Mouse (Mus musculus) olfactory bulb, adult 2 months (tissue): Measurements from ENCODE around the gene Akap9. TPM values are rescaled to one million over a fixed set of nuclear protein-coding genes. Genes with fewer than 3 reads are reported as not detected.
"Not testable (repeated sequence)": the region's sequence is repeated elsewhere in the genome, so short reads cannot be mapped to it uniquely, and the experiment has no call there.

ENCODE experiments used
- H3K27ac ChIP-seq: fragments of 200-500 bp; 2 replicates; pipeline ENCODE4 v1.5.1; 2012; ENCODE audit warnings: low read depth, low read length; ENCODE audit not compliant: insufficient read depth
- H3K4me1 ChIP-seq: fragments of 200-500 bp; 2 replicates; pipeline ENCODE4 v1.6.1; 2012; ENCODE audit warnings: low read length; ENCODE audit not compliant: control insufficient read depth, insufficient read depth
- H3K4me3 ChIP-seq: fragments of 200-500 bp; 2 replicates; pipeline ENCODE4 v1.5.1; 2012; ENCODE audit warnings: mild to moderate bottlenecking, low read depth, low read length, moderate library complexity; ENCODE audit not compliant: insufficient read depth
- CTCF ChIP-seq: fragments of 200-500 bp; IDR thresholded peaks from 2 replicates; pipeline ENCODE4 v1.5.1; 2012; ENCODE audit warnings: low read depth, mild to moderate bottlenecking, low read length, moderate library complexity; ENCODE audit not compliant: insufficient read depth
- POLR2A ChIP-seq: fragments of 200-500 bp; IDR thresholded peaks from 2 replicates; pipeline ENCODE4 v1.6.1; 2012; ENCODE audit warnings: mild to moderate bottlenecking, low read depth, low read length, moderate library complexity; ENCODE audit not compliant: insufficient read depth
- WGBS: fragments of 180-500 bp; shearing (Covaris S2); methylation state at CpG from one replicate; pipeline ENCODE4 v1.1.7; 2018; 5-methylcytosine and 5-hydroxymethylcytosine counted together
- polyA plus RNA-seq: library from polyadenylated mRNA; stranded (reverse); fragments of >200 nt; gene quantifications from 2 replicates; pipeline ENCODE4 v1.2.4, GENCODE M21; 2012; ENCODE audit warnings: low replicate concordance; ENCODE audit not compliant: missing spikeins, insufficient read depth, insufficient read length

Akap9 gene
- polyA plus RNA-seq, 1 experiment, result 166 TPM

- 92% methylated on average over 4 of the region's 4 CpGs for WGBS
- H3K27ac ChIP-seq, result no peak overlapping the region
- TF ChIP-seq POLR2A (no peak), CTCF (no peak)
- peaks cover 2% of the 10 kb centered on the region; the same call in 1 of the 2 replicates for H3K4me1 ChIP-seq
- no peak overlapping the region for H3K4me3 ChIP-seq
These were observed 173.2 kb downstream of the Akap9 start for GRCm38 (mm10) chr5:4101031-4101430.

- Histone ChIP-seq H3K27ac (no peak overlapping the region), H3K4me1 (peaks cover 2% of the 10 kb centered on the region; the same call in 1 of the 2 replicates), H3K4me3 (no peak overlapping the region)
- WGBS, result 93% methylated on average over 2 of the region's 2 CpGs
- TF ChIP-seq CTCF, result no peak
- TF ChIP-seq POLR2A, result no peak
These were observed 173.9 kb downstream of the Akap9 start for GRCm38 (mm10) chr5:4101770-4102169.

- Histone ChIP-seq H3K4me3 (peak overlapping the region; percentile 73), H3K4me1 (peaks cover 2% of the 10 kb centered on the region; the same call in 1 of the 2 replicates), H3K27ac (peak overlapping the region; percentile 86)
- no peak for TF ChIP-seq POLR2A
- no peak for TF ChIP-seq CTCF
- under 1% methylated on average over 41 of the region's 41 CpGs for WGBS
These were observed 175.9 kb downstream of the Akap9 start for GRCm38 (mm10) chr5:4103626-4104340.

GRCm38 (mm10) chr5:4104341-4105040 lies 176.6 kb downstream of the Akap9 start, which contains the start of gene Cyp51:
TSS of gene Cyp51 (minus strand) at chr5:4104746.
- under 1% methylated on average over 59 of the region's 59 CpGs for WGBS

GRCm38 (mm10) chr5:4105651-4106186 lies 177.9 kb downstream of the Akap9 start:
- WGBS, result 93% methylated on average over 2 of the region's 2 CpGs
- Histone ChIP-seq H3K27ac (no peak overlapping the region), H3K4me1 (no peaks in the 10 kb centered on the region), H3K4me3 (no peak overlapping the region)
- TF ChIP-seq POLR2A, result no peak
- no peak for TF ChIP-seq CTCF

More at GRCm38 (mm10) chr5:4104341-4105040, 176.6 kb downstream of the Akap9 start, which contains the start of gene Cyp51:
- Histone ChIP-seq H3K4me1 (0 out of 2 replicates have a peak, but pooled peaks cover under 1% of the 10 kb centered on the region), H3K4me3 (peak within 1 kb of the TSS; percentile 73), H3K27ac (peak within 1 kb of the TSS; percentile 100)
- peak; percentile 60 for TF ChIP-seq POLR2A
- no peak for TF ChIP-seq CTCF

GRCm38 (mm10) chr5:4107056-4107455 lies 179.2 kb downstream of the Akap9 start:
- not testable (repeated sequence) for H3K27ac ChIP-seq, H3K4me1 ChIP-seq, H3K4me3 ChIP-seq
- 69% methylated on average over 7 of the region's 7 CpGs for whole genome bisulfite sequencing

GRCm38 (mm10) chr5:4112570-4113098 lies 184.8 kb downstream of the Akap9 start:
- TF ChIP-seq CTCF (no peak), POLR2A (no peak)
- H3K4me3 ChIP-seq, result no peak overlapping the region
- H3K27ac ChIP-seq, result no peak overlapping the region
- WGBS, result 97% methylated on average over 5 of the region's 5 CpGs
- H3K4me1 ChIP-seq, result no peaks in the 10 kb centered on the region

Other genes with a start within 250 kb of the Akap9 start
- not detected in 2 replicates for gene Ankib1, start 125.1 kb upstream of the Akap9 start, polyA plus RNA-seq
- gene Krit1, start 124.9 kb upstream of the Akap9 start, polyA plus RNA-seq, result not detected in 2 replicates
- not detected in 2 replicates for gene Lrrd1, start 82.9 kb upstream of the Akap9 start, polyA plus RNA-seq
- not detected in 2 replicates for gene Mterf1a, start 34.1 kb upstream of the Akap9 start, polyA plus RNA-seq
- gene Cyp51, start 176.7 kb downstream of the Akap9 start, polyA plus RNA-seq, result not detected in 2 replicates